Mouse (Mus musculus) 3T3-L1 (cell line): ENCODE results near the gene Arnt.

Experiments used
- DNase-seq: peaks from one replicate; pipeline ENCODE4 v3.0.0-alpha.2; 2015; ENCODE audit warnings: low read depth, low spot score

The Arnt gene

GRCm38 (mm10) chr3:95456367-95456766 is 22.2 kb downstream of the Arnt start:
- DNase-seq, result no peak

GRCm38 (mm10) chr3:95457758-95458157 is 23.6 kb downstream of the Arnt start:
- no peak for DNase-seq

- DNase-seq, result no peak
These were observed 25.2 kb downstream of the Arnt start for GRCm38 (mm10) chr3:95459381-95459780.

GRCm38 (mm10) chr3:95463852-95464251 is 29.7 kb downstream of the Arnt start:
- DNase-seq, result no peak

GRCm38 (mm10) chr3:95478966-95479365 is 44.8 kb downstream of the Arnt start:
- DNase-seq, result no peak

- DNase-seq, result no peak
These were observed 52.2 kb downstream of the Arnt start for GRCm38 (mm10) chr3:95486421-95486820.

GRCm38 (mm10) chr3:95488679-95489078 is 54.5 kb downstream of the Arnt start:
- DNase-seq, result no peak

- no peak for DNase-seq
These were observed 56.0 kb downstream of the Arnt start for GRCm38 (mm10) chr3:95490238-95490637.

- peak; percentile 57 for DNase-seq
These were observed 60.2 kb downstream of the Arnt start for GRCm38 (mm10) chr3:95494342-95494741.

- no peak for DNase-seq
These were observed 64.0 kb downstream of the Arnt start for GRCm38 (mm10) chr3:95498229-95498628.

- DNase-seq, result peak; percentile 60
These were observed 64.8 kb downstream of the Arnt start, which contains the start of gene Ctsk for GRCm38 (mm10) chr3:95499024-95499423. Ctsk (plus strand) TSS chr3:95499256.

GRCm38 (mm10) chr3:95499496-95500140 is 65.4 kb downstream of the Arnt start:
- peak; percentile 55 for DNase-seq

GRCm38 (mm10) chr3:95502312-95502711 is 68.1 kb downstream of the Arnt start:
- DNase-seq, result no peak

GRCm38 (mm10) chr3:95509348-95509747 is 75.2 kb downstream of the Arnt start:
- DNase-seq, result no peak

GRCm38 (mm10) chr3:95511611-95512180 is 77.5 kb downstream of the Arnt start:
- peak; percentile 54 for DNase-seq

- DNase-seq, result no peak
These were observed 82.4 kb downstream of the Arnt start for GRCm38 (mm10) chr3:95516614-95517041.

GRCm38 (mm10) chr3:95517493-95517898 is 83.3 kb downstream of the Arnt start:
- DNase-seq, result peak; percentile 87

GRCm38 (mm10) chr3:95518891-95519290 is 84.7 kb downstream of the Arnt start:
- no peak for DNase-seq

GRCm38 (mm10) chr3:95519315-95519714 is 85.1 kb downstream of the Arnt start:
- DNase-seq, result no peak

- DNase-seq, result no peak
These were observed 85.9 kb downstream of the Arnt start for GRCm38 (mm10) chr3:95520100-95520499.

- no peak for DNase-seq
These were observed 87.0 kb downstream of the Arnt start for GRCm38 (mm10) chr3:95521168-95521567.

- peak; percentile 54 for DNase-seq
These were observed 89.5 kb downstream of the Arnt start for GRCm38 (mm10) chr3:95523662-95524061.

GRCm38 (mm10) chr3:95524673-95525072 is 90.5 kb downstream of the Arnt start:
- DNase-seq, result no peak
